Mouse (Mus musculus) stomach, postnatal 0 days (tissue): ENCODE data around the gene Ggt7. TPM values are rescaled to one million over a fixed set of nuclear protein-coding genes. Genes with fewer than 3 reads are reported as not detected.

Source experiments
- ATAC-seq: fragments of 200-750 bp; cut with Nextera tagmentation; 2 replicates; pipeline ENCODE4 v1.8.0; 2017; ENCODE audit not compliant: low FRiP score, low TSS enrichment
- DNase-seq: peaks from one replicate; pipeline ENCODE4 v3.0.0-alpha.2; 2016; ENCODE audit warnings: low spot score
- H3K27ac ChIP-seq: fragments of 300-500 bp; sonication (generic); replicated peaks from 2 replicates; pipeline ENCODE4 v1.5.1; 2014; ENCODE audit warnings: mild to moderate bottlenecking, control low read depth
- H3K27me3 ChIP-seq: fragments of 300-500 bp; sonication (generic); 2 replicates; pipeline ENCODE4 v1.6.1; 2014; ENCODE audit warnings: low read length; ENCODE audit not compliant: control insufficient read depth, insufficient read depth
- H3K36me3 ChIP-seq: fragments of 300-500 bp; sonication (generic); 2 replicates; pipeline ENCODE4 v1.6.1; 2014; ENCODE audit warnings: low read length, mixed read lengths; ENCODE audit not compliant: control insufficient read depth, insufficient read depth
- H3K4me1 ChIP-seq: fragments of 300-500 bp; sonication (generic); replicated peaks from 2 replicates; pipeline ENCODE4 v1.6.1; 2014; ENCODE audit warnings: antibody characterized with exemption; ENCODE audit not compliant: control insufficient read depth, insufficient read depth
- H3K4me2 ChIP-seq: fragments of 300-500 bp; sonication (generic); replicated peaks from 2 replicates; pipeline ENCODE4 v1.6.1; 2014; ENCODE audit warnings: low read depth, mild to moderate bottlenecking, control low read depth, moderate library complexity
- H3K4me3 ChIP-seq: fragments of 300-500 bp; sonication (generic); 2 replicates; pipeline ENCODE4 v1.5.1; 2014; ENCODE audit warnings: low read depth, low read length, control low read depth
- H3K9ac ChIP-seq: fragments of 300-500 bp; sonication (generic); 2 replicates; pipeline ENCODE4 v1.6.1; 2014; ENCODE audit warnings: mild to moderate bottlenecking, low read length, control low read depth, mixed read lengths
- H3K9me3 ChIP-seq: fragments of 300-500 bp; sonication (generic); 2 replicates; pipeline ENCODE4 v1.6.1; 2016; ENCODE audit warnings: low read length; ENCODE audit not compliant: control insufficient read depth
- CTCF ChIP-seq: IDR thresholded peaks from 2 replicates; pipeline ENCODE4 v1.5.1; 2016; ENCODE audit warnings: antibody characterized with exemption, low read depth, mild to moderate bottlenecking, moderate library complexity
- EP300 ChIP-seq: optimal IDR thresholded peaks from 2 replicates; pipeline ENCODE3; 2016; ENCODE audit warnings: antibody characterized with exemption
- WGBS: fragments of 180-500 bp; shearing (Covaris S2); extraction: QIAGEN DNeasy Blood & Tissue Kit; methylation state at CpG from one replicate; pipeline ENCODE4 v1.1.7; 2014; 5-methylcytosine and 5-hydroxymethylcytosine counted together
- polyA plus RNA-seq: library from polyadenylated mRNA; unstranded; fragments of >200 nt; fragmentation: Nextera tagmentation; extraction: Ambion mirVana; gene quantifications from 2 replicates; pipeline ENCODE4 v1.2.1, GENCODE M21; 2015

The Ggt7 gene
- polyA plus RNA-seq, 1 experiment from 2014 or later = 2.6 TPM

GRCm38 (mm10) chr2:155442916-155443315 lies 75.1 kb downstream of the Ggt7 start:
- ATAC-seq (no peak), DNase-seq (no peak)
- no peak for TF ChIP-seq CTCF
- TF ChIP-seq EP300 = no peak
- H3K4me3 ChIP-seq = no peak overlapping the region
- no peaks in the 10 kb centered on the region for H3K36me3 ChIP-seq
- no peak overlapping the region for H3K27ac ChIP-seq
- WGBS = 87% methylated on average over 4 of the region's 4 CpGs
- H3K4me1 ChIP-seq = no peaks in the 10 kb centered on the region
- H3K4me2 ChIP-seq = no peak overlapping the region
- no peaks in the 10 kb centered on the region for H3K9me3 ChIP-seq
- no peaks in the 10 kb centered on the region for H3K27me3 ChIP-seq
- no peak overlapping the region for H3K9ac ChIP-seq

Other genes with a start within 250 kb of the Ggt7 start
- gene Map1lc3a, start 241.9 kb downstream of the Ggt7 start, polyA plus RNA-seq = 249 and 274 TPM in 2 replicates
- gene Pigu, start 160.8 kb downstream of the Ggt7 start, polyA plus RNA-seq = 36.1 and 40.0 TPM in 2 replicates
- 29.4 and 37.1 TPM in 2 replicates for gene Trp53inp2, start 137.2 kb downstream of the Ggt7 start, polyA plus RNA-seq
- 10.6 and 11.3 TPM in 2 replicates for gene Ncoa6, start 44.3 kb downstream of the Ggt7 start, polyA plus RNA-seq
- 10.3 and 13.6 TPM in 2 replicates for gene Acss2, start 289 bp downstream of the Ggt7 start, polyA plus RNA-seq
- gene Gss, start 74.6 kb upstream of the Ggt7 start, polyA plus RNA-seq = 47.9 and 54.2 TPM in 2 replicates
- 0.05 and 0.15 TPM in 2 replicates for gene Myh7b, start 93.0 kb upstream of the Ggt7 start, polyA plus RNA-seq
- 66.5 and 68.4 TPM in 2 replicates for gene Trpc4ap, start 174.1 kb upstream of the Ggt7 start, polyA plus RNA-seq
- gene Edem2, start 211.2 kb upstream of the Ggt7 start, polyA plus RNA-seq = 64.9 and 65.7 TPM in 2 replicates
- not detected in 2 replicates for gene Gm17581, start 217.6 kb upstream of the Ggt7 start, polyA plus RNA-seq
- 12.2 and 14.3 TPM in 2 replicates for gene Procr, start 232.9 kb upstream of the Ggt7 start, polyA plus RNA-seq